Mouse (Mus musculus): ENCODE measurements around the gene Abcb4.

DNA sequence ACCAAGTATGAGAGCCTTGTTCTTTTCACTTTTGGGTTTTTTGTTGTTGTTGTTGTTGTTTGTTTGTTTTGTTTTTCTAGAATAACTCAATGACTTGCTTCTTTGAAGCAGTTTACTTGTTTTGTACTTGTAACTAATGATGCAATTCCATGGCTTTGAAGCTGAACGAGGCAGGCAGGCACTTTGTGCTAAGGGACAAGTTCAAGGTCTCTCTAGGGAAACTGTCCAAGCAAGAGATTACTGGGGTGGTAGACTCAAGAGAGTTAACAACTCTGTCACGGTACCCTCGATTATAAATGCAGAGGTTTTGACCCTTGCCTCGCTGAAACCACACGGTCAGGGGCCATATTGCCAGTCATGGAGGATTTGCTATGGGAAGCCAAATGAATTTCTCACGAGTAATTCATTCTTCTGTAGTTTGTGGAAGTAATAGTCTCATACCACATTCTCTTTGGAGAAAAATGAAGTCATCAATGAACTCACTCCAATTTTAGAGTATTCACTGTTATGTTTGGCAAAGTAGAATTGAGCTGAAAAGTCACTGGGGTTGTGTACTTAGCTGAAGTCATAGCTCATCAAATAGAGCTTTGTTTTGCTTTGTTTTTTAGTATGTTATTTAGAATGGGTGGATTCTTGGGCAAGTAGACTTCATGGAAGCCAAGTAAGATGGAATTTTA lies 8.8 kb downstream of the Abcb4 start:
- TF ChIP-seq CTCF (conservative IDR thresholded peaks at IDR 0.05 in 1 of 2, IDR thresholded peaks at IDR 0.05 in 1 of 2; ENCODE audit: low read depth in 2 of 2, low read length in 2 of 2) (no peak), USF1 (IDR thresholded peaks at IDR 0.05; ENCODE audit: low read depth, low read length) (no peak), HCFC1 (IDR thresholded peaks at IDR 0.05; ENCODE audit: low read depth, low read length) (no peak), MAX (IDR thresholded peaks at IDR 0.05; ENCODE audit: low read length) (no peak), PAX5 (IDR thresholded peaks at IDR 0.05; ENCODE audit: low read length) (no peak), ZC3H11A (IDR thresholded peaks at IDR 0.05; ENCODE audit: low read depth, low read length) (no peak), TCF12 (IDR thresholded peaks at IDR 0.05; ENCODE audit: low read depth, low read length) (no peak)
